Mouse (Mus musculus): ENCODE measurements around the gene Ddx19a.
"Not testable (repeated sequence)": the region's sequence is repeated elsewhere in the genome, so short reads cannot be mapped to it uniquely, and the experiment has no call there.

Ddx19a gene

GRCm38 (mm10) chr8:110932444-110932843, 65.2 kb downstream of the Ddx19a start:
- DNase-seq (ENCODE audit: low spot score) = no peak

GRCm38 (mm10) chr8:110931176-110931939, 66.2 kb downstream of the Ddx19a start:
- peak; percentile 77 for DNase-seq (ENCODE audit: low spot score)

- not testable (repeated sequence) for DNase-seq (ENCODE audit: low spot score)
Measured at GRCm38 (mm10) chr8:110929672-110930071, 67.9 kb downstream of the Ddx19a start.

- no peak for DNase-seq (ENCODE audit: low spot score)
Measured at GRCm38 (mm10) chr8:110929066-110929465, 68.5 kb downstream of the Ddx19a start.

GRCm38 (mm10) chr8:110928435-110928834, 69.2 kb downstream of the Ddx19a start:
- DNase-seq (ENCODE audit: low spot score) = no peak

- no peak for DNase-seq (ENCODE audit: low spot score)
Measured at GRCm38 (mm10) chr8:110926690-110927089, 70.9 kb downstream of the Ddx19a start.

- no peak for DNase-seq (ENCODE audit: low spot score)
Measured at GRCm38 (mm10) chr8:110925691-110926140, 71.9 kb downstream of the Ddx19a start.
